In the genomic region with DNA sequence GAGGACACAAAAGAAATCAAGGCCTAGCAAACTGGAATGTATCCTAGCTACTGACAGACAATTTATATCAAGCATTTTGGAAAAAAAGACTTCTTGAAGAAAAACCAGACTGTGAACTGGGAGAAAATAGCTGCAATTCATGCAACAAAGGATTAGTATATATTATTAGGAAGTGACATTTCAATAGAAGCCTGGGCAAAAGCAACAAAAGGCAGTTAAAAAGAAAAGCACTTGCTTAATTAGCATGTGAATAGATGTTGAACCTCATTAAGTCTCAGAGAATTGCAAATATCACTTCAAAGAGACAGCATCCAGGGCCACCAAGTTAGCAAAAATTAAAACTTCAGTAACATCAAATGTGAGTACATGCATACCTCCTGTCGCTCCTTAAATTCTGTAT, we compare ENCODE assay signal across 18 mouse cellular contexts. TPM values are rescaled to one million over a fixed set of nuclear protein-coding genes. Genes with fewer than 3 reads are reported as not detected.
DNase-seq lines count a peak whose midpoint lies in the region; ATAC-seq lines count a peak whose summit lies in the region.
"Had no signal": no experiment of that assay in that cellular context is flagged by ENCODE, and none has a peak within 500 bp of the region (broad histone marks: within the 10 kb centered on the region; RNA-seq: fewer than 3 reads in every experiment).

No protein-coding gene starts in this region.

- no peak overlapping the region for H3K9ac ChIP-seq in embryonic facial prominence, embryonic 13.5 days
- H3K9ac ChIP-seq in hindbrain, embryonic 12.5 days: 0 out of 2 replicates have a peak overlapping the region, but pooled peaks have one; percentile 81
- 0 out of 2 replicates have a peak overlapping the region, but pooled peaks have one; percentile 18 for H3K9ac ChIP-seq in midbrain, embryonic 15.5 days
- H3K9ac ChIP-seq: kidney, embryonic 15.5 days had no signal

- WGBS in embryonic facial prominence, embryonic 13.5 days: 75% methylated on average over 1 of the region's 1 CpGs
- 45% methylated on average over 1 of the region's 1 CpGs for WGBS in hindbrain, embryonic 12.5 days
- WGBS in midbrain, embryonic 15.5 days: 11% methylated on average over 1 of the region's 1 CpGs

- H3K36me3 ChIP-seq in embryonic facial prominence, embryonic 13.5 days: no peaks in the 10 kb centered on the region
- H3K36me3 ChIP-seq in hindbrain, embryonic 12.5 days: no peaks in the 10 kb centered on the region
- no peaks in the 10 kb centered on the region for H3K36me3 ChIP-seq in midbrain, embryonic 15.5 days (replicated peaks)
- H3K36me3 ChIP-seq: kidney, embryonic 15.5 days had no signal

- peaks cover 11% of the 10 kb centered on the region for H3K4me1 ChIP-seq in embryonic facial prominence, embryonic 13.5 days
- peaks cover 16% of the 10 kb centered on the region for H3K4me1 ChIP-seq in hindbrain, embryonic 12.5 days
- peaks cover 20% of the 10 kb centered on the region for H3K4me1 ChIP-seq in midbrain, embryonic 15.5 days

- 0 out of 2 replicates have a peak overlapping the region, but pooled peaks have one; percentile 70 for H3K4me2 ChIP-seq in embryonic facial prominence, embryonic 13.5 days
- H3K4me2 ChIP-seq in hindbrain, embryonic 12.5 days (replicated peaks): peak overlapping the region; percentile 64
- H3K4me2 ChIP-seq in midbrain, embryonic 15.5 days: peak overlapping the region; percentile 63

- no peak for ATAC-seq in embryonic facial prominence, embryonic 13.5 days (ENCODE audit: insufficient number of reproducible peaks, insufficient read depth, low FRiP score, low TSS enrichment, low read depth)
- ATAC-seq in hindbrain, embryonic 12.5 days (ENCODE audit: low FRiP score): no peak
- no peak for ATAC-seq in midbrain, embryonic 15.5 days (replicated peaks)
- ATAC-seq in erythroblast, adult 5-6 weeks (replicated peaks; ENCODE audit: low FRiP score, poor library complexity, severe bottlenecking): no peak
- ATAC-seq: activated CD4-positive, CD25-positive, alpha-beta regulatory T cell, adult 4 months had no signal

- peak; percentile 8 for DNase-seq in embryo, embryonic 11 days
- no peak for DNase-seq in embryo, embryonic 9.5 days (ENCODE audit: extremely low spot score)
- DNase-seq in frontal cortex, postnatal 14 days (ENCODE audit: low spot score in 2 of 2): no peak
- no peak for DNase-seq in spleen, postnatal 36 days (ENCODE audit: low spot score in 2 of 2)
- DNase-seq: heart, postnatal 36 days; layer of hippocampus, adult 9-11 months; thymus, adult 2 months had no signal

- no peak overlapping the region for H3K4me3 ChIP-seq in embryonic facial prominence, embryonic 13.5 days
- H3K4me3 ChIP-seq in hindbrain, embryonic 12.5 days: peak overlapping the region; percentile 88; the same call in 1 of the 2 replicates
- peak overlapping the region; percentile 98; the same call in 1 of the 2 replicates for H3K4me3 ChIP-seq in midbrain, embryonic 15.5 days

- H3K27me3 ChIP-seq in embryonic facial prominence, embryonic 13.5 days: no peaks in the 10 kb centered on the region
- no peaks in the 10 kb centered on the region for H3K27me3 ChIP-seq in hindbrain, embryonic 12.5 days
- no peaks in the 10 kb centered on the region for H3K27me3 ChIP-seq in midbrain, embryonic 15.5 days (replicated peaks)
- H3K27me3 ChIP-seq: kidney, embryonic 15.5 days had no signal

- H3K27ac ChIP-seq in embryonic facial prominence, embryonic 13.5 days: no peak overlapping the region
- H3K27ac ChIP-seq in hindbrain, embryonic 12.5 days: peak overlapping the region; percentile 55
- peak overlapping the region; percentile 87; the same call in 1 of the 2 replicates for H3K27ac ChIP-seq in midbrain, embryonic 15.5 days
- H3K27ac ChIP-seq: kidney, embryonic 15.5 days had no signal

- no peaks in the 10 kb centered on the region for H3K9me3 ChIP-seq in embryonic facial prominence, embryonic 13.5 days
- H3K9me3 ChIP-seq in hindbrain, embryonic 12.5 days (replicated peaks): no peaks in the 10 kb centered on the region; the same call in 1 of the 2 replicates
- H3K9me3 ChIP-seq in midbrain, embryonic 15.5 days: no peaks in the 10 kb centered on the region
- H3K9me3 ChIP-seq: kidney, embryonic 15.5 days had no signal

RNA-seq across cellular contexts. Expression of gene Vta1, which starts 2.1 kb away (rescaled TPM):
- polyA plus RNA-seq in embryonic facial prominence, embryonic 13.5 days (2015; fragmentation: Nextera tagmentation; extraction: Ambion mirVana): 92.5 and 101 TPM in 2 replicates
- 169 and 179 TPM in 2 replicates for polyA plus RNA-seq in hindbrain, embryonic 12.5 days (2016; fragmentation: Nextera tagmentation; extraction: Ambion mirVana)
- polyA plus RNA-seq in midbrain, embryonic 15.5 days (2015; fragmentation: Nextera tagmentation; extraction: Ambion mirVana): 179 and 180 TPM in 2 replicates
- 25.3 and 32.1 TPM in 2 replicates for total RNA-seq in erythroblast, adult 5-6 weeks (2015; ENCODE audit: low replicate concordance)
- total RNA-seq in erythroblast, adult 5-6 weeks (2017; ENCODE audit: low replicate concordance): 20.6 and 29.3 TPM in 2 replicates

RNA-seq across cellular contexts. Expression of gene Nmbr, which starts 2.2 kb away (rescaled TPM):
- polyA plus RNA-seq in embryonic facial prominence, embryonic 13.5 days (2015; fragmentation: Nextera tagmentation; extraction: Ambion mirVana): 0.28 and 0.99 TPM in 2 replicates
- polyA plus RNA-seq in hindbrain, embryonic 12.5 days (2016; fragmentation: Nextera tagmentation; extraction: Ambion mirVana): 0.61 TPM in 1 of 2 replicates, not detected in the other
- 1.6 and 2.6 TPM in 2 replicates for polyA plus RNA-seq in midbrain, embryonic 15.5 days (2015; fragmentation: Nextera tagmentation; extraction: Ambion mirVana)
- total RNA-seq in erythroblast, adult 5-6 weeks (2015; ENCODE audit: low replicate concordance): not detected in 2 replicates
- total RNA-seq in erythroblast, adult 5-6 weeks (2017; ENCODE audit: low replicate concordance): 0.60 and 3.1 TPM in 2 replicates
- total RNA-seq: common myeloid progenitor, adult 5-6 weeks; granulocyte monocyte progenitor cell, adult 5-6 weeks; heart, postnatal 36 days had no signal
- polyA plus RNA-seq: activated CD4-positive, CD25-positive, alpha-beta regulatory T cell, adult 4 months; limb, embryonic 11.5 days had no signal

RNA-seq across cellular contexts. Expression of gene Gje1, which starts 14.8 kb away (rescaled TPM):
- not detected in 2 replicates for polyA plus RNA-seq in embryonic facial prominence, embryonic 13.5 days (2015; fragmentation: Nextera tagmentation; extraction: Ambion mirVana)
- not detected in 2 replicates for polyA plus RNA-seq in hindbrain, embryonic 12.5 days (2016; fragmentation: Nextera tagmentation; extraction: Ambion mirVana)
- polyA plus RNA-seq in midbrain, embryonic 15.5 days (2015; fragmentation: Nextera tagmentation; extraction: Ambion mirVana): not detected in 2 replicates
- not detected in 2 replicates for total RNA-seq in erythroblast, adult 5-6 weeks (2015; ENCODE audit: low replicate concordance)
- not detected in 2 replicates for total RNA-seq in erythroblast, adult 5-6 weeks (2017; ENCODE audit: low replicate concordance)
- total RNA-seq: common myeloid progenitor, adult 5-6 weeks; ES-E14; granulocyte monocyte progenitor cell, adult 5-6 weeks; heart, postnatal 36 days had no signal
- polyA plus RNA-seq: activated CD4-positive, CD25-positive, alpha-beta regulatory T cell, adult 4 months; kidney, embryonic 15.5 days; lung, embryonic 16.5 days; thymus, adult 2 months had no signal
